Mouse (Mus musculus): ENCODE results near the gene Msrb3. TPM values are rescaled to one million over a fixed set of nuclear protein-coding genes. Genes with fewer than 3 reads are reported as not detected.

The Msrb3 gene
- total RNA-seq, 2 experiments from 2014 or later: 0.07 to 0.40 TPM

GRCm38 (mm10) chr10:120900096-120900495, 1.2 kb upstream of the Msrb3 start:
- no peak for ATAC-seq (ENCODE audit: poor library complexity, severe bottlenecking)

- peak; percentile 14; the same call in 1 of the 2 replicates for ATAC-seq (ENCODE audit: poor library complexity, severe bottlenecking)
Observed at GRCm38 (mm10) chr10:120898357-120898756, 544 bp downstream of the Msrb3 start.

- peak; percentile 69 for ATAC-seq (ENCODE audit: poor library complexity, severe bottlenecking)
Observed at GRCm38 (mm10) chr10:120895899-120896289, 3.0 kb downstream of the Msrb3 start.

DNA sequence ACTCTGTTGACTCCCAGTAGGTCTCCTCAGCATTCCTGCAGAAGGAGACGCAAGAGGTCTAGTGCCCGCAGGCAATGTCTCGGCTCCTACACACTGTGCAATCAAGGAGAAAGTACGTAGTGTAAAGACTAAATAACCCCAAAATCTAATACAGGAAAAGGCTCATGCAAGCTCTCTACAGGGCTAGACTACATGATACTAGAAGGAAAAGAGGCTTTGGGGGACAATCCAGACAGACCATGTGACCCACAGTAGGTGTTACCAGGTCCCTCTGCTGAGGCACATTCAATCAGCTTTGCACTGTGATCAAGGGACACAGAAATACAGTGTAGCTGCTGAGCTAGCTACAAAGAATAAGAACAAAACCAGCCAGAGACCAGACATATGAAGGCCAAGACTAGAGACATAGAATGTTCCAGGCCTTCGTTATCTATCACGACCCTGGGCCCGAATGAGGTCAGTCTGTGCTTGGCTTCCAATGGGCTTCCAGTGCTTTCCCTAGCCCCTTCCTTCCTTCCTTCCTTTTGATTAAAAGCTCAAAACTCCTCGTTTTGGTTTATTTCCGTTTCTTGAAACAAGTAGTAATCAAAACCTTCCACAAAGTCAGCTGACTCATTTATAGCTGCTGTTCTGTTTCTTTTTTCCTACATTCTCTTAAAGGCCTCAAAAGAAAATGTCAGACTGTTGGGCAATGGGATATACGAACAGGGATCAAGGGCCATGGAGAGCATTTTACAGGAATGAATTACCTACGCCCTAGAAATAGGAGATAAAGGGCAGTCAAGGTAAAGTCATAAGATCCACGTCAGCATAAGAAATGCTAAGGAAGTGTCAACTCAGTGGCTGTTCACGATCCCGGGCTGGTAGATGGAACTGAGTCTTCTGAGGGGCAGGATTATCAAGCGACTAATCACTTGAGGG, 3.7 kb downstream of the Msrb3 start:
- no peak; the same call in 1 of the 2 replicates for ATAC-seq (ENCODE audit: poor library complexity, severe bottlenecking)

GRCm38 (mm10) chr10:120893938-120894337, 5.0 kb downstream of the Msrb3 start:
- ATAC-seq (ENCODE audit: poor library complexity, severe bottlenecking): no peak

- no peak for ATAC-seq (ENCODE audit: poor library complexity, severe bottlenecking)
Observed at GRCm38 (mm10) chr10:120891131-120891530, 7.8 kb downstream of the Msrb3 start.

DNA sequence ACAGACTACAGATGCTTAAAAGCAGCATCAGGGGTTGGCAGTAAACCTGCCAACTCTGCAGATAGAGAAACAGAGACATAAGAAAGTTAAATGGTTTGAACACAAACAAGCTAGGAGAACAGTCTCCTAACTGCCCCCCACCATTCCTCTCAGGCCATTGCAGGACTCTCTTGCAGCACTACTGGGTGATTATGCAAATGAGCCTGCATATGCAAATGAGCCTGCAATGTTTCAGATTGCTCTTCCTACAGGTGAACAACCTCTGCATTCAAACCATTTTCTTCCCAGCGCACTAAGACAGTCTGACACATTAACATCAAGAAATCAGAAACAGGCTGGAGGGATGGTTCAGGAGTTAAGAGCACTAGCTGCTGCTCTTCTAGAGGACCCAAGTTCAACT, 8.3 kb downstream of the Msrb3 start:
- no peak for ATAC-seq (ENCODE audit: poor library complexity, severe bottlenecking)

- ATAC-seq (ENCODE audit: poor library complexity, severe bottlenecking): no peak
Observed at GRCm38 (mm10) chr10:120888531-120888930, 10.4 kb downstream of the Msrb3 start.

DNA sequence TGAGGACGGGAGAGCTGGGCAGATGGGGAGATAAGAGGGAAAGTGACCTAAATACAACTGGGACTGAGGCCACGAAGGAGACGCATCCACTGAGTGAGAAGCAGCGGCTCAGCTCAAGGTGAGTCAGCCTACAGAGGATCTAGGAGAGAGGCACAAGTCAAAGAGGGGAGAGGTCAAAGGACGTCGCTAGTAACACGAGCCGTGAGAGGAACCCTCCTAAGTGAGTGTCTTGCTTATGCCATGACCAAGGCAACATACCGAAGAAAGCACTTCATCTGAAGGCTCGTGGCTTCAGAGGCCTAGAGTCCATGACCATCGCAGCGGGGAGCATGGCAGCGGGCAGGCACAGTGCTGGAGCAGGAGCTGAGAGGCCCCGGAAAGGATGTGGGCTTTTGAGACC, 14.7 kb downstream of the Msrb3 start:
- ATAC-seq (ENCODE audit: poor library complexity, severe bottlenecking): no peak

DNA sequence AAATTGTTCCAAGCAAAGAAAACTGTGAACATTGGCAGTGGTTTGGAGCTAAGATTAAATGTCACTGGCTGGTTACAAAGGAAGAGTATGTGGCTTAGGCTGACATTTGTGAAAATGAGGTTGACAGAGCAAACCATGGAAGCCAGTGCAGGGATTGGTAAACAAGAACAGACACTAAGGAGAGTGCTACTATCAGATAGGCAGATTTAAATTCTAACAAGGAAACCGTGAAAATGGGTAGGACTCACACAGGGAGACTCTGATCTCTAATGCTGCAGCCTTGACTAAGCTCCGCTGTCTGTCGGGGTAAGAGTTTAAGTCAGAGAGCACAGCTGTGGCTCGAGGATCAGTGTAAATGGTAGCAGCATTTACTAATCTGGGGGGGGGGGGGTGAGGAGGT, 15.2 kb downstream of the Msrb3 start:
- ATAC-seq (ENCODE audit: poor library complexity, severe bottlenecking): no peak

DNA sequence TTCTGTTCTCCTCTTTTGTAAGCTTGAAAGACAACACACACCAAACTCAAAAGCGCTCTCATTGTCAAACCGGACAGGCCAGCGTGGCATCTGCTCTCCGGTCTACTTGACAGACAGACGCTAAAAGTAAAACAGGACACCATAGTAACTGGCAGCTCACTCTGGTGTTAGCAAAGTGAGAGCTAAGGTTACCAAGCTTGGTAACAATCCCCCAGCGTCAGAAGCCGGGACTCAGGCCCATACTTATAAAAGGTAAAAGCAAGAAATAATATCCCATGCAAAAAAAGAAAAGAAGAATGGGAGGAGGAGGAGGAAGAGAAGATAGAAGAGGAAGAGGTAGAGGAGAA, 15.9 kb downstream of the Msrb3 start:
- peak; percentile 41 for ATAC-seq (ENCODE audit: poor library complexity, severe bottlenecking)

DNA sequence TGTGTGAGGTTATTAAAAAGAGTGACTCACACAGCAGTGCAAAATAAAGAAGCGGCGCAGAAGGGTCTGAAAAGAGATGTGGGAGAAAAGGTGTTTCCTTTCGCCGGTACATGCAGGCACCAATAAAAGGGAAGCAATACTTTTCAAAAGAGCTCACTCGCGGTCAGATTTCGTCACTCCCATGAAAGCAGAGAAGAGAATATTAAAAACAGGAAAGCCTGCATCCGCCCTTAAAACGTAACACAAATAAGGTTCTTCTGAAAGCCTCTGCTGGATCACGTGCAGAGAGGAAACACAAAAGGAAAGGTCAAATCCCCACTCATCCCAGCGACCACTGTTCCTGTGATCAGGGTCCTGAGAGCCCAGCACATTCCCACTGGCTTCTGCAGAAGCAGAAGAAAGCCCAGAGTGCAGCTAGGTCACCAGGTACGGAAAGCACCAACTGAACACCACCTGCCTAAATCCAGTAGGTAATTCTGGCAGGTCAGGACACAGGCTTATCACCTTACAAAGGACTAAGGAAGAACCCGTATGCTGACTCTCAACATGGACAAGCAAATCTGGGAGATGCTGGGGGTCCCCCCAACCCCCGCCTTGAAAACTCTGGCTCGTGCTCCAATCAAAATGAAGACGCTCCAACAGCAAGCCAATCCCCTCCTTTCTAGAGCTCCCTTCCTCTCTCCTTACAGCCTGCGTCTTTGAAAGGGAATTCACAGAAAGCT, 16.4 kb downstream of the Msrb3 start:
- ATAC-seq (ENCODE audit: poor library complexity, severe bottlenecking): peak; percentile 91

DNA sequence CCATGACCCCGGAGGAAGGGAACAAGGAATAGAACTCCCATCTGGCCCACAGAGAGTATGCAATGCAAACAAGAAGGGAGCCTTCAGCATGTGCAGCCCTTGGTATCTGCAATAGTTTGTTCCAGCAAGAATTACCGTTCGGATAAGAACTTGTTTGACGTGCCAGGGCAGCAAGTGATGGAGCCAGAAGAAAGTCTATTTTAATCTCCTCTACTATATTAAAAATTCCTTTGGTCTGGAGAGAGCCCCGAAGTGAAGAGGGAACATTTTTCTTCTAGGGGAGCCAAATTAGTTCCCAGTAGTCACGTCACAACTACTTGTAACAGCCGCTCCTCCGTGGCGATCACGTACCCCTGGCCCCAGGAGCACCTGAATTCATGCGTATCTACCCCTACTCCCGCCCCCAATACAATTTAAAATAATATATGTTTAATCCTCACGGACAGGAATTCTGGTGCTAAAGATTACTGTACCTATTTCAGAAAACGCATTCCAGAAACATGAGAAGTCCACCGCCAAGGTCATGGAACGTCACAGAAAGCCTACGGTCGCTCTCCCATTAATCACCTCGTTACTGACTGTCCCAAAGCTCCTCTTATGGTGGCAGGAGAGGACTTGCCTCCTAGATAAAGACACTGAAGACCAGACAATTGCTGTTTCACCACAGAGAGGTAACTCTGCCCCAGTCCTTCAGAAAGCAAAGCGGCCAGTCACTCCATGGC, 22.2 kb downstream of the Msrb3 start:
- peak; percentile 18 for ATAC-seq (ENCODE audit: poor library complexity, severe bottlenecking)

GRCm38 (mm10) chr10:120875672-120876463, 23.0 kb downstream of the Msrb3 start:
- peak; percentile 87 for ATAC-seq (ENCODE audit: poor library complexity, severe bottlenecking)

- no peak for ATAC-seq (ENCODE audit: poor library complexity, severe bottlenecking)
Observed at GRCm38 (mm10) chr10:120874261-120874660, 24.6 kb downstream of the Msrb3 start.

GRCm38 (mm10) chr10:120873646-120874201, 25.2 kb downstream of the Msrb3 start:
- no peak for ATAC-seq (ENCODE audit: poor library complexity, severe bottlenecking)

DNA sequence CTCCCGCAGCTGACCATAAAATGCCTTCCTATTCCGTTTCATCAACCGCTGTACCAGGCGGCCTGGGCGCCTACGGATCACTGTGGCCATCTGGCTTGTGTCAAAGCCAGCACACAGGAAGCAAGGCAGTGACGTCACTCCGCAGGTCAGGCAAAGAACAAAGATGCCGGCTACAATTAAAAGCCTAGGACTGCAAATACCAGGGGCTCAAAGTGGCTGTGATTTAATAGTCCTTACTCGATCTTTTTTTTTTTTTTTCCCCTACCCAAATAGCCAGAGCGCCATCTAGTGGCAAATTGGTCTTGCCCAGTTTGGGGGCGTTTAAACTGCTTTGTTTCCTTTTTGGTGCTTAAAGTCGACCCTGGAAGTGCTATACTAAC, 26.4 kb downstream of the Msrb3 start:
- ATAC-seq (ENCODE audit: poor library complexity, severe bottlenecking): peak; percentile 61

- ATAC-seq (ENCODE audit: poor library complexity, severe bottlenecking): no peak
Observed at GRCm38 (mm10) chr10:120871630-120872482, 27.0 kb downstream of the Msrb3 start.

- ATAC-seq (ENCODE audit: poor library complexity, severe bottlenecking): no peak
Observed at GRCm38 (mm10) chr10:120871096-120871495, 27.8 kb downstream of the Msrb3 start.
